Mouse (Mus musculus) megakaryocyte, embryonic 14.5 days (primary cell): ENCODE measurements around the gene Wdr54.

ENCODE experiments used
- FLI1 ChIP-seq: IDR thresholded peaks from 2 replicates; pipeline ENCODE4 v1.6.1; 2012; ENCODE audit warnings: low read length, inconsistent platforms, mixed read lengths
- GATA1 ChIP-seq: IDR thresholded peaks from 3 replicates; pipeline ENCODE4 v1.6.1; 2012; ENCODE audit warnings: mixed read lengths, low read length, inconsistent platforms, borderline replicate concordance

DNA sequence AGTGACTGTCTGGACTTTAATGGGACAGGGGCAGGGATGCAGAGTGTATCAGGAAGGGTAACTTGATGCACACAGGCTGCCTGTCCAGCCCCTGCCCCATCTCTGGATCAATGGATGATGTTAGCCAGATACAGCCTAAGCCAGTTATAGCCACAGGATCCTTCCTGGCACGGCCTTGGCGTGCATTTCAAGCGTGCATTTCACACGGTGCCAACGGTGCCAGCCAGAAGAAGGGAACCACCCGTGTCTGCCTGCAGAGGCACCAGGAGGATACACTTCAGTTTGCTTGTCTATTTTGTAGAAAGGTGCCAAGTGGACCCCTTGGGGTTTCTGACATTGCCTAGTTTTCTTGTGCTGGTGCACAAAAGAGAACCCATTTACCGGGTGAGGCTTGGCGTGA, 16.2 kb downstream of the Wdr54 start:
- TF ChIP-seq GATA1 (no peak), FLI1 (no peak)
